Mouse (Mus musculus) hindbrain, embryonic 12.5 days (tissue): ENCODE data around the gene Lrch4. TPM values are rescaled to one million over a fixed set of nuclear protein-coding genes. Genes with fewer than 3 reads are reported as not detected.
A peak's percentile ranks its signal among the peaks of the same experiment; 100 is the strongest.
"Not testable (repeated sequence)": the region's sequence is repeated elsewhere in the genome, so short reads cannot be mapped to it uniquely, and the experiment has no call there.

Source experiments
- ATAC-seq: fragments of 200-750 bp; cut with Nextera tagmentation; 2 replicates; pipeline ENCODE4 v1.8.0; 2017; ENCODE audit warnings: moderate TSS enrichment; ENCODE audit not compliant: low FRiP score
- H3K27ac ChIP-seq: fragments of 300-500 bp; sonication (generic); 2 replicates; pipeline ENCODE4 v1.5.1; 2016; ENCODE audit warnings: mild to moderate bottlenecking
- H3K27me3 ChIP-seq: fragments of 300-500 bp; sonication (generic); 2 replicates; pipeline ENCODE4 v1.6.1; 2016; ENCODE audit warnings: mild to moderate bottlenecking
- H3K36me3 ChIP-seq: fragments of 300-500 bp; sonication (generic); 2 replicates; pipeline ENCODE4 v1.6.1; 2016; ENCODE audit warnings: mild to moderate bottlenecking
- H3K4me1 ChIP-seq: fragments of 300-500 bp; sonication (generic); 2 replicates; pipeline ENCODE4 v1.6.1; 2016
- H3K4me2 ChIP-seq: fragments of 300-500 bp; sonication (generic); replicated peaks from 2 replicates; pipeline ENCODE4 v1.6.1; 2016; ENCODE audit warnings: mild to moderate bottlenecking
- H3K4me3 ChIP-seq: fragments of 300-500 bp; sonication (generic); 2 replicates; pipeline ENCODE4 v1.5.1; 2016; ENCODE audit warnings: mild to moderate bottlenecking
- H3K9ac ChIP-seq: fragments of 300-500 bp; sonication (generic); 2 replicates; pipeline ENCODE4 v1.6.1; 2016; ENCODE audit warnings: mild to moderate bottlenecking, moderate library complexity
- H3K9me3 ChIP-seq: fragments of 300-500 bp; sonication (generic); replicated peaks from 2 replicates; pipeline ENCODE4 v1.6.1; 2016; ENCODE audit warnings: mild to moderate bottlenecking
- WGBS: fragments of 180-500 bp; shearing (Covaris S2); methylation state at CpG from one replicate; pipeline ENCODE4 v1.1.7; 2016; 5-methylcytosine and 5-hydroxymethylcytosine counted together
- polyA plus RNA-seq: library from polyadenylated mRNA; unstranded; fragments of >200 nt; fragmentation: Nextera tagmentation; extraction: Ambion mirVana; gene quantifications from 2 replicates; pipeline ENCODE4 v1.2.1, GENCODE M21; 2016

Gene Lrch4
- polyA plus RNA-seq, 1 experiment from 2014 or later = 32.4 TPM

DNA sequence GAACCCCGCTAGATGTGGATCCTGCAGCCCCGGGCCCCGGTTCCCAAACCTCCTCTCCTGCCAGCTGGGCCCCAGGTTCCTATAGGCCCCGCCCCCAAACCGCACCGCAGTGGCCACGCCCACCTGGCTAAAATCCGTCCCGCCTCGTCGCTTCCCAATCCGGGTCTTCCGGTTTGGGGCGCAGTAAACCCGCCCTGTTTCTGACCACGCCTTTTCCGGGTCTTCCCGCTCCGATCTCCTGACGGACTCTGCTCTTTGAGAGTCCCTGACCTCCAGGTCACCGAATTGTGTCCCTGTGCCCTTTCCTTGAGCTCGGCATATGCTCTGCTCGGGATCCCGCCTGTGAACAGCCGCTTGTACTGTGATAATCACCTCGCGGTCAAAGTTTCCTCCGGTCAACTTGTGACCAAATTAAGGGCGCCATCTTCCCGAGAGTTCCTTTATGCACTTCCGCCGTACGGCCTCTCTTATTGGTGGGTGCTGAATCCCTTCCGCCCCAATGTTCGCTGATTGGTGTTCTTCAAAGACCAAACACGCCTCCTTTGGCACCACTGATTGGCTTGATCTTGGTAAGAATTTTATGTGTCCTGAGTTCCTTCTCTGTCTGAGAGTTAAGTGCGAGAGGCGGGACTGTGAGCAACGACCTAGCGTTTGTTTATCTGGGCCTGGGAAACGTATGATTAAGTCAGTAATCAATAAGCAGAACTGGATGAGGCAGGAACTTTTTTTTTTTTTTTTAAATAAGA, 28.1 kb upstream of the Lrch4 start, which contains the start of gene Mospd3:
Gene Mospd3, minus strand, starts transcription at position 440 of the 746 bp plus-strand sequence.
- H3K4me1 ChIP-seq = peaks cover 29% of the 10 kb centered on the region
- peak within 1 kb of the TSS; percentile 83 for H3K27ac ChIP-seq
- H3K27me3 ChIP-seq = no peaks in the 10 kb centered on the region
- peak within 1 kb of the TSS; percentile 87 for H3K9ac ChIP-seq
- peaks cover 8% of the 10 kb centered on the region; the same call in 1 of the 2 replicates for H3K36me3 ChIP-seq
- H3K4me2 ChIP-seq = peak within 1 kb of the TSS; percentile 94
- H3K9me3 ChIP-seq = no peaks in the 10 kb centered on the region
- H3K4me3 ChIP-seq = peak within 1 kb of the TSS; percentile 70
- ATAC-seq = peak; percentile 96
- WGBS = under 1% methylated on average over 41 of the region's 41 CpGs

- Histone ChIP-seq H3K4me3 (peak overlapping the region; percentile 70), H3K36me3 (peaks cover 8% of the 10 kb centered on the region; the same call in 1 of the 2 replicates), H3K27ac (0 out of 2 replicates have a peak overlapping the region, but pooled peaks have one; percentile 12), H3K4me1 (peaks cover 29% of the 10 kb centered on the region), H3K4me2 (peak overlapping the region; percentile 94), H3K9me3 (no peaks in the 10 kb centered on the region), H3K9ac (peak overlapping the region; percentile 87), H3K27me3 (no peaks in the 10 kb centered on the region)
- ATAC-seq = no peak
- WGBS = under 1% methylated on average over 22 of the region's 22 CpGs
These were observed 27.6 kb upstream of the Lrch4 start for GRCm38 (mm10) chr5:137601365-137601729.

GRCm38 (mm10) chr5:137607860-137608653, 20.9 kb upstream of the Lrch4 start:
- WGBS = 16% methylated on average over 26 of the region's 26 CpGs
- peak overlapping the region; percentile 41 for H3K4me2 ChIP-seq
- H3K27ac ChIP-seq = no peak overlapping the region
- peaks cover 43% of the 10 kb centered on the region for H3K4me1 ChIP-seq
- H3K9ac ChIP-seq = peak overlapping the region; percentile 49
- H3K9me3 ChIP-seq = no peaks in the 10 kb centered on the region
- peaks cover 23% of the 10 kb centered on the region for H3K27me3 ChIP-seq
- ATAC-seq = 0 out of 2 replicates have a peak, but pooled peaks have one; percentile 9
- H3K4me3 ChIP-seq = peak overlapping the region; percentile 13
- no peaks in the 10 kb centered on the region for H3K36me3 ChIP-seq

GRCm38 (mm10) chr5:137608654-137609190, 20.2 kb upstream of the Lrch4 start:
- WGBS = 15% methylated on average over 23 of the region's 23 CpGs
- H3K27me3 ChIP-seq = peaks cover 23% of the 10 kb centered on the region
- H3K9ac ChIP-seq = peak overlapping the region; percentile 49
- peaks cover 42% of the 10 kb centered on the region for H3K4me1 ChIP-seq
- ATAC-seq = no peak
- H3K4me3 ChIP-seq = peak overlapping the region; percentile 13
- no peaks in the 10 kb centered on the region for H3K36me3 ChIP-seq
- peak overlapping the region; percentile 41 for H3K4me2 ChIP-seq
- H3K27ac ChIP-seq = no peak overlapping the region
- H3K9me3 ChIP-seq = no peaks in the 10 kb centered on the region

DNA sequence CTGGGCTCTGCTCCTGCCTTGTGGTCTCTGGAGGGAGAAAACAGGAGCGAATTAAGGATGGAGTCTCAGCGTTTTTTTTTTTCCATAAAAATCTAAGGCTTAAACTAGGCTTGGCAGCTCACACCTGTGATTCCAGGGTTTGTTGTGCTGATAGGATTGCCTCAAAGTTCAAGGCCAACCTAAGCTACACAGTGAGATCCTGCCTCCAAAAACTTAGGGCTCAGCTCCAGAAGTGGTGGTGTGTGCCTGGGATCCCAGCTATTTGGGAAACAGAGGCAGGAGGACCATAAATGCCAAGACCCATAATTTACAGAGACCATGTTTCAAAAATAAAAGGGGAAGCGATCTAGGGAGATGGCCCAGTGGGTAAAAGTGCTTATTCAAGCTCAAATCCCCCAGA, 19.6 kb upstream of the Lrch4 start:
- Histone ChIP-seq H3K4me3 (no peak overlapping the region), H3K4me1 (peaks cover 42% of the 10 kb centered on the region), H3K4me2 (peak overlapping the region; percentile 41; the same call in 1 of the 2 replicates), H3K36me3 (no peaks in the 10 kb centered on the region), H3K27ac (no peak overlapping the region), H3K27me3 (peaks cover 23% of the 10 kb centered on the region), H3K9me3 (no peaks in the 10 kb centered on the region), H3K9ac (no peak overlapping the region)
- ATAC-seq = no peak
- 62% methylated on average over 3 of the region's 3 CpGs for WGBS

- Histone ChIP-seq H3K4me3 (peak overlapping the region; percentile 18; the same call in 1 of the 2 replicates), H3K27me3 (peaks cover 23% of the 10 kb centered on the region), H3K4me2 (peak overlapping the region; percentile 38), H3K27ac (peak overlapping the region; percentile 86; the same call in 1 of the 2 replicates), H3K4me1 (peaks cover 42% of the 10 kb centered on the region), H3K9ac (peak overlapping the region; percentile 1; the same call in 1 of the 2 replicates), H3K9me3 (no peaks in the 10 kb centered on the region), H3K36me3 (no peaks in the 10 kb centered on the region)
- 60% methylated on average over 4 of the region's 4 CpGs for WGBS
- ATAC-seq = no peak
These were observed 18.9 kb upstream of the Lrch4 start for GRCm38 (mm10) chr5:137610056-137610455.

GRCm38 (mm10) chr5:137610548-137611244, 18.2 kb upstream of the Lrch4 start:
- Histone ChIP-seq H3K4me2 (peak overlapping the region; percentile 38), H3K36me3 (no peaks in the 10 kb centered on the region), H3K27me3 (peaks cover 23% of the 10 kb centered on the region), H3K4me1 (peaks cover 42% of the 10 kb centered on the region), H3K9ac (peak overlapping the region; percentile 23; the same call in 1 of the 2 replicates), H3K27ac (peak overlapping the region; percentile 86), H3K4me3 (peak overlapping the region; percentile 18; the same call in 1 of the 2 replicates), H3K9me3 (no peaks in the 10 kb centered on the region)
- ATAC-seq = no peak
- 12% methylated on average over 12 of the region's 12 CpGs for WGBS

DNA sequence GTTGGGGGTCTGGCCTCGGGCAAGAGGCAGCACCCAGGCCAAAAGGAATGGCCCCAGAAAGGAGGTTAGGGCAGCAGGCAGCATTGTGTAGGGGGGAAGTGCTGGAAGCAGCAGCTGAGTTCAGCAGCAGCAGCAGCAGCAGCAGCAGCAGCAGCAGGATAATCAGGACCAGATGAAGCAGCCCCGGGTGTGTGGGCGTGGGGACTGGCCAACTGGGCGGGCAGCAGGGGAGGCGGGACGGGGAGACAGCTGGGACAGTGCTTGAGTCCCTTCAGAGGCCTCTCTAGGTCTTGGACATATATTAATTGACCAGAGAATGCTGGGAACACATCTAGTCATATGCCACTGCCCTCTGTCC, 17.7 kb upstream of the Lrch4 start:
- peak overlapping the region; percentile 38 for H3K4me2 ChIP-seq
- H3K9me3 ChIP-seq = no peaks in the 10 kb centered on the region
- peak overlapping the region; percentile 86 for H3K27ac ChIP-seq
- H3K27me3 ChIP-seq = peaks cover 23% of the 10 kb centered on the region
- no peaks in the 10 kb centered on the region for H3K36me3 ChIP-seq
- H3K4me3 ChIP-seq = peak overlapping the region; percentile 18; the same call in 1 of the 2 replicates
- ATAC-seq = peak; percentile 35
- 0 out of 2 replicates have a peak overlapping the region, but pooled peaks have one; percentile 23 for H3K9ac ChIP-seq
- peaks cover 42% of the 10 kb centered on the region for H3K4me1 ChIP-seq
- WGBS = 17% methylated on average over 6 of the region's 6 CpGs

- no peak overlapping the region for H3K27ac ChIP-seq
- no peak overlapping the region for H3K4me3 ChIP-seq
- H3K9me3 ChIP-seq = no peaks in the 10 kb centered on the region
- H3K4me2 ChIP-seq = no peak overlapping the region
- no peak overlapping the region; the same call in 1 of the 2 replicates for H3K9ac ChIP-seq
- WGBS = 60% methylated on average over 5 of the region's 5 CpGs
- H3K27me3 ChIP-seq = peaks cover 10% of the 10 kb centered on the region
- H3K4me1 ChIP-seq = peaks cover 38% of the 10 kb centered on the region
- ATAC-seq = no peak
- H3K36me3 ChIP-seq = no peaks in the 10 kb centered on the region
These were observed 15.8 kb upstream of the Lrch4 start for GRCm38 (mm10) chr5:137613076-137613475.

- ATAC-seq = no peak
- no peaks in the 10 kb centered on the region for H3K36me3 ChIP-seq
- H3K4me1 ChIP-seq = peaks cover 33% of the 10 kb centered on the region
- no peak within 1 kb of the TSS; the same call in 1 of the 2 replicates for H3K9ac ChIP-seq
- peaks cover 6% of the 10 kb centered on the region for H3K27me3 ChIP-seq
- H3K4me3 ChIP-seq = no peak within 1 kb of the TSS
- no peak within 1 kb of the TSS for H3K4me2 ChIP-seq
- no peaks in the 10 kb centered on the region for H3K9me3 ChIP-seq
- WGBS = 58% methylated on average over 11 of the region's 11 CpGs
- no peak within 1 kb of the TSS for H3K27ac ChIP-seq
These were observed 15.4 kb upstream of the Lrch4 start, which contains the start of gene Pcolce for GRCm38 (mm10) chr5:137613550-137613949. TSS of gene Pcolce (minus strand) at chr5:137613784.

GRCm38 (mm10) chr5:137614921-137615320, 14.0 kb upstream of the Lrch4 start:
- not testable (repeated sequence) for H3K27me3 ChIP-seq, H3K36me3 ChIP-seq, H3K27ac ChIP-seq, H3K4me2 ChIP-seq, H3K4me3 ChIP-seq, H3K9me3 ChIP-seq, ATAC-seq, H3K9ac ChIP-seq
- H3K4me1 ChIP-seq = peaks cover 28% of the 10 kb centered on the region
- WGBS = 88% methylated on average over 2 of the region's 2 CpGs
